Mouse (Mus musculus) limb, embryonic 11.5 days (tissue): ENCODE measurements around the gene Spred2. TPM values are rescaled to one million over a fixed set of nuclear protein-coding genes. Genes with fewer than 3 reads are reported as not detected.

ENCODE experiments used
- ATAC-seq: fragments of 200-750 bp; cut with Nextera tagmentation; 2 replicates; pipeline ENCODE4 v1.8.0; 2017; ENCODE audit warnings: low read depth; ENCODE audit not compliant: insufficient number of reproducible peaks, low FRiP score, low TSS enrichment
- DNase-seq: peaks from one replicate; pipeline ENCODE4 v3.0.0-alpha.2; 2015; ENCODE audit warnings: low spot score
- H3K27ac ChIP-seq: fragments of 300-500 bp; sonication (generic); replicated peaks from 2 replicates; pipeline ENCODE4 v1.5.1; 2014; ENCODE audit warnings: low read depth, mild to moderate bottlenecking, low read length
- H3K27me3 ChIP-seq: fragments of 300-500 bp; sonication (generic); 2 replicates; pipeline ENCODE4 v1.6.1; 2014; ENCODE audit warnings: mild to moderate bottlenecking, low read length, mixed read lengths; ENCODE audit not compliant: control insufficient read depth, insufficient read depth
- H3K36me3 ChIP-seq: fragments of 300-500 bp; sonication (generic); 2 replicates; pipeline ENCODE4 v1.6.1; 2014; ENCODE audit warnings: mild to moderate bottlenecking, low read length, moderate library complexity, mixed read lengths; ENCODE audit not compliant: control insufficient read depth, insufficient read depth
- H3K4me1 ChIP-seq: fragments of 300-500 bp; sonication (generic); 2 replicates; pipeline ENCODE4 v1.6.1; 2014; ENCODE audit warnings: low read length, mixed read lengths; ENCODE audit not compliant: control insufficient read depth, insufficient read depth
- H3K4me2 ChIP-seq: fragments of 300-500 bp; sonication (generic); 2 replicates; pipeline ENCODE4 v1.6.1; 2014; ENCODE audit warnings: low read depth, mild to moderate bottlenecking, moderate library complexity; ENCODE audit not compliant: severe bottlenecking
- H3K4me3 ChIP-seq: fragments of 300-500 bp; sonication (generic); 2 replicates; pipeline ENCODE4 v1.5.1; 2014; ENCODE audit warnings: low read depth, low read length
- H3K9ac ChIP-seq: fragments of 300-500 bp; sonication (generic); 2 replicates; pipeline ENCODE4 v1.6.1; 2014; ENCODE audit warnings: mild to moderate bottlenecking, low read length
- H3K9me3 ChIP-seq: fragments of 300-500 bp; sonication (generic); 2 replicates; pipeline ENCODE4 v1.6.1; 2016; ENCODE audit warnings: low read length; ENCODE audit not compliant: control insufficient read depth
- WGBS: fragments of 180-500 bp; shearing (Covaris S2); extraction: QIAGEN DNeasy Blood & Tissue Kit; methylation state at CpG from one replicate; pipeline ENCODE4 v1.1.7; 2014; 5-methylcytosine and 5-hydroxymethylcytosine counted together
- polyA plus RNA-seq: library from polyadenylated mRNA; unstranded; fragments of >200 nt; fragmentation: Nextera tagmentation; extraction: Ambion mirVana; gene quantifications from 2 replicates; pipeline ENCODE4 v1.2.1, GENCODE M21; 2014

Gene Spred2
- polyA plus RNA-seq, 1 experiment from 2014 or later, result 8.2 TPM

- H3K9me3 ChIP-seq, result no peaks in the 10 kb centered on the region
- H3K27ac ChIP-seq, result no peak overlapping the region
- peaks cover 17% of the 10 kb centered on the region for H3K4me1 ChIP-seq
- H3K27me3 ChIP-seq, result no peaks in the 10 kb centered on the region
- H3K4me2 ChIP-seq, result no peak overlapping the region
- no peak overlapping the region for H3K9ac ChIP-seq
- no peaks in the 10 kb centered on the region for H3K36me3 ChIP-seq
- 44% methylated on average over 8 of the region's 8 CpGs for WGBS
- DNase-seq (no peak), ATAC-seq (no peak)
- no peak overlapping the region for H3K4me3 ChIP-seq
Measured at GRCm38 (mm10) chr11:20038723-20039122, 114.5 kb downstream of the Spred2 start.

- Histone ChIP-seq H3K4me3 (no peak overlapping the region), H3K4me2 (no peak overlapping the region), H3K27me3 (no peaks in the 10 kb centered on the region), H3K9me3 (no peaks in the 10 kb centered on the region), H3K9ac (no peak overlapping the region), H3K4me1 (peaks cover 17% of the 10 kb centered on the region), H3K36me3 (no peaks in the 10 kb centered on the region), H3K27ac (peak overlapping the region; percentile 43; the same call in 1 of the 2 replicates)
- DNase-seq, result peak; percentile 57
- WGBS, result 12% methylated on average over 6 of the region's 6 CpGs
- peak; percentile 49; the same call in 1 of the 2 replicates for ATAC-seq
Measured at GRCm38 (mm10) chr11:20041164-20041920, 117.2 kb downstream of the Spred2 start.

DNA sequence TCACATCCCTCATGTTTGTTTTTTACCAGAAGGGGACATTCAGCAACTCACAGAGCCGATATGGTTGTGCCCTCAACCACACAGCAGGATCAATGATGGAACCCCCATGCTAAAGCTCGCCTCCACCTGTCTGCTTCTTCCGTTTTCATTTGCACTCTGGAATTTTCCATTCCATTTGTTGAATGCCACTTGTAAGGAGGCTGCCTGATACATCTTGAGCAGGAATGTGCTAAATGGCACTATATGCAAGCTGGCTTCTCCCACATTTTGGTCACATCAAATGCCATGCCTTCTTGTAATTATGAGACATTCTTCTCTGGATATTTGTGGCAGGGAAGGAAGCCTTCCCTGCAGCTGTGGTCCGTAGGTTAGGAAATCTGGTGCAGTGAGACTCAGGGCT lies 117.9 kb downstream of the Spred2 start:
- Histone ChIP-seq H3K27ac (no peak overlapping the region), H3K36me3 (no peaks in the 10 kb centered on the region), H3K27me3 (no peaks in the 10 kb centered on the region), H3K9ac (no peak overlapping the region), H3K9me3 (no peaks in the 10 kb centered on the region), H3K4me3 (no peak overlapping the region), H3K4me2 (no peak overlapping the region), H3K4me1 (peaks cover 17% of the 10 kb centered on the region)
- DNase-seq (no peak), ATAC-seq (no peak)
- WGBS, result 67% methylated on average over 4 of the region's 4 CpGs

DNA sequence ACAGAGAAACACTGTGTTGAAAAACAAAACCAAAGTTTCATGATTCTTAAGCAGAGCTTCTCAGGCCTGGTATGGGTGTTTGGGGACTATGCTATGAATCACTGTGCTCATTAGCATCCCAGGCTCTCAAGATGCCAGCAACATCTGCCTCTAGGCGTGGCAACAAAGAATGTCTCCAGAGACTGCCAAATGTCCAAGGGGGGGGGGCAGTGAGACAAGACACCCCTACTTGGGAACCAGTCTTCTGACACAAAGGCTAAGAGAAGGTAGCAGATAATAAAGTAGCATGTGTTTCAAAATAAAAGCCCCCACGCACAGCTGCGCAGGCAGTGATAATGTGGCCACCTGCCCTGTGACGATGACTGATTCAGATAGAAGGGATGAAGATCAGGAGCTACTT lies 119.1 kb downstream of the Spred2 start:
- H3K4me1 ChIP-seq, result peaks cover 17% of the 10 kb centered on the region
- DNase-seq (no peak), ATAC-seq (no peak)
- no peak overlapping the region for H3K4me2 ChIP-seq
- no peaks in the 10 kb centered on the region for H3K9me3 ChIP-seq
- no peak overlapping the region for H3K9ac ChIP-seq
- no peak overlapping the region for H3K4me3 ChIP-seq
- 76% methylated on average over 4 of the region's 4 CpGs for WGBS
- H3K27ac ChIP-seq, result no peak overlapping the region
- H3K36me3 ChIP-seq, result no peaks in the 10 kb centered on the region
- no peaks in the 10 kb centered on the region for H3K27me3 ChIP-seq

- H3K9ac ChIP-seq, result no peak overlapping the region
- peaks cover 14% of the 10 kb centered on the region for H3K4me1 ChIP-seq
- no peak for ATAC-seq
- 75% methylated on average over 3 of the region's 3 CpGs for WGBS
- H3K4me3 ChIP-seq, result no peak overlapping the region
- H3K36me3 ChIP-seq, result no peaks in the 10 kb centered on the region
- H3K9me3 ChIP-seq, result no peaks in the 10 kb centered on the region
- H3K27me3 ChIP-seq, result no peaks in the 10 kb centered on the region
- H3K27ac ChIP-seq, result no peak overlapping the region
- H3K4me2 ChIP-seq, result no peak overlapping the region
- no peak for DNase-seq
Measured at GRCm38 (mm10) chr11:20045586-20045985, 121.4 kb downstream of the Spred2 start.

DNA sequence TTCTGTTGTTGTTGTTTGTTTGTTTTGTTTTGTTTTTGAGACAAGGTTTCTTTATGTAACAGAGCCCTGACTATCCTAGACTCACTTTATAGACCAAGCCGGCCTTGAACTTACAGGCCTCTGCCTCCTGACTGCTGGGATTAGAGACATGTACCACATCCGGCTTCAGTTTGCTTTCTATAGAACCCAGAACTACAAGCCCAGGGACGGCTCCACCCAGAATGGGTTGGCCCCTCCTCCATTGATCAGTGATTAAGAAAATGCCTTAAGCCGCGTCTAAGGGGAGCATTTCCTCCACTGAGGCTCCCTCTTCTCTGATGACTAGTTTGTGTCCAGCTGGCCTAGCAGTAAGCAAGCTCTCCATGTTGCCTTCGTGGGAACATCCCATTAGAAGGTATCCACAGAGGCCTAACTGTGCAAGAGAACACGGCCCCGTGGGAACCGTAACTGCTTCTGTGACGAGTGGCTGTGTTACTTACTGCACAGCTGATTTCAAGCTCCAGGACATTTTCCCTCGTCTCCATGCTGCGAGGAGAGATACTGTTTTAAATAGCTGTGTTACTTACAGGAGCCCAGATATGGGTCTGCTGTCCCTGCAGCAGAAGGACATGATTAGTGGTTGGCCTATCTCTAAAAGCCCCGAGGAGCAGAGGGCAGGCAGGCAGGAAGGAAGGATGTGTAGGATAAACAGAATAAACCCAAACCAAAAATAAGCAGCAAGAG lies 128.8 kb downstream of the Spred2 start:
- no peak for ATAC-seq
- 72% methylated on average over 13 of the region's 13 CpGs for WGBS
- no peak overlapping the region for H3K9ac ChIP-seq

GRCm38 (mm10) chr11:20053951-20054350 lies 129.8 kb downstream of the Spred2 start:
- Histone ChIP-seq H3K27ac (no peak overlapping the region), H3K9me3 (no peaks in the 10 kb centered on the region), H3K27me3 (no peaks in the 10 kb centered on the region), H3K4me3 (no peak overlapping the region), H3K9ac (no peak overlapping the region), H3K4me1 (peaks cover 4% of the 10 kb centered on the region; the same call in 1 of the 2 replicates), H3K4me2 (no peak overlapping the region), H3K36me3 (peaks cover 1% of the 10 kb centered on the region; the same call in 1 of the 2 replicates)
- ATAC-seq, result no peak
- no peak for DNase-seq
- 79% methylated on average over 3 of the region's 3 CpGs for WGBS

More for the DNA sequence above, 128.8 kb downstream of the Spred2 start:
- peaks cover 4% of the 10 kb centered on the region; the same call in 1 of the 2 replicates for H3K4me1 ChIP-seq
- no peaks in the 10 kb centered on the region for H3K9me3 ChIP-seq
- H3K27me3 ChIP-seq, result no peaks in the 10 kb centered on the region
- DNase-seq, result no peak
- H3K4me2 ChIP-seq, result no peak overlapping the region
- no peaks in the 10 kb centered on the region for H3K36me3 ChIP-seq
- H3K4me3 ChIP-seq, result no peak overlapping the region
- no peak overlapping the region for H3K27ac ChIP-seq

DNA sequence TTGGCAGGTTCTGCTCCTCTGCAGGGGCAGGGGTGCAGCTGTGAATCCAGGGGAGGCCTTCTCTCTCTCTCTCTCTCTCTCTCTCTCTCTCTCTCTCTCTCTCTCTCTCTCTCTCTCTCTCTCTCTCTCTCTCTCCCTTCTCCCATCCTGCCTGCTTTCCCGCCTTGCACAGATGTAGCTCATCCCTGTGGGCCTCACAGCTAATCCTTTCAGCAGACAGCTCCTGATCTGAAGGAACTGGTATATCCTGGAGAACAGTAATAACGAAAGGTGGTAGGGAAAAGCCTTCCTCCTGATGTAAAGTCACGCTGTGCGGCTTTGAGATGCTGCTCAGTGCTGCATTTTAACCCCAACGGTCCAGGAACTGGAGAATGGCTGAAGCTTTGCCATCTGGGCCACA lies 130.4 kb downstream of the Spred2 start:
- WGBS, result 34% methylated on average over 5 of the region's 5 CpGs
- Histone ChIP-seq H3K4me1 (peaks cover 4% of the 10 kb centered on the region; the same call in 1 of the 2 replicates), H3K27ac (no peak overlapping the region), H3K9ac (no peak overlapping the region), H3K27me3 (no peaks in the 10 kb centered on the region), H3K36me3 (peaks cover 3% of the 10 kb centered on the region; the same call in 1 of the 2 replicates), H3K4me3 (no peak overlapping the region), H3K9me3 (no peaks in the 10 kb centered on the region), H3K4me2 (no peak overlapping the region)
- DNase-seq (no peak), ATAC-seq (no peak)
